Mouse (Mus musculus) stomach, embryonic 16.5 days (tissue): Measurements from ENCODE around the gene Crtc3. TPM values are rescaled to one million over a fixed set of nuclear protein-coding genes. Genes with fewer than 3 reads are reported as not detected.
A peak's percentile ranks its signal among the peaks of the same experiment; 100 is the strongest.

Experiments used
- ATAC-seq: fragments of 200-750 bp; cut with Nextera tagmentation; 2 replicates; pipeline ENCODE4 v1.8.0; 2017; ENCODE audit warnings: moderate number of reproducible peaks, moderate TSS enrichment; ENCODE audit not compliant: insufficient read depth, low FRiP score
- H3K27ac ChIP-seq: fragments of 300-500 bp; sonication (generic); 2 replicates; pipeline ENCODE4 v1.5.1; 2014; ENCODE audit warnings: low read length
- H3K27me3 ChIP-seq: fragments of 300-500 bp; sonication (generic); 2 replicates; pipeline ENCODE4 v1.6.1; 2014; ENCODE audit warnings: low read length, control low read depth, mixed read lengths; ENCODE audit not compliant: control insufficient read depth, insufficient read depth
- H3K36me3 ChIP-seq: fragments of 300-500 bp; sonication (generic); 2 replicates; pipeline ENCODE4 v1.6.1; 2014; ENCODE audit warnings: low read length; ENCODE audit not compliant: control insufficient read depth, insufficient read depth
- H3K4me1 ChIP-seq: fragments of 300-500 bp; sonication (generic); 2 replicates; pipeline ENCODE4 v1.6.1; 2014; ENCODE audit warnings: low read length, control low read depth, mixed read lengths; ENCODE audit not compliant: control insufficient read depth, insufficient read depth
- H3K4me2 ChIP-seq: fragments of 300-500 bp; sonication (generic); 2 replicates; pipeline ENCODE4 v1.6.1; 2014; ENCODE audit warnings: low read depth, low read length, mixed read lengths
- H3K4me3 ChIP-seq: fragments of 300-500 bp; sonication (generic); replicated peaks from 2 replicates; pipeline ENCODE4 v1.5.1; 2014; ENCODE audit warnings: mild to moderate bottlenecking, low read length
- H3K9ac ChIP-seq: fragments of 300-500 bp; sonication (generic); 2 replicates; pipeline ENCODE4 v1.6.1; 2014; ENCODE audit warnings: low read length
- H3K9me3 ChIP-seq: fragments of 300-500 bp; sonication (generic); replicated peaks from 2 replicates; pipeline ENCODE4 v1.6.1; 2016; ENCODE audit warnings: low read length, control low read depth; ENCODE audit not compliant: control insufficient read depth
- WGBS: fragments of 180-500 bp; shearing (Covaris S2); extraction: QIAGEN DNeasy Blood & Tissue Kit; methylation state at CpG from one replicate; pipeline ENCODE4 v1.1.7; 2014; 5-methylcytosine and 5-hydroxymethylcytosine counted together
- polyA plus RNA-seq: library from polyadenylated mRNA; unstranded; fragments of >200 nt; fragmentation: Nextera tagmentation; extraction: Ambion mirVana; gene quantifications from 2 replicates; pipeline ENCODE4 v1.2.1, GENCODE M21; 2015

Crtc3 gene
- polyA plus RNA-seq, 1 experiment from 2014 or later = 19.1 TPM

DNA sequence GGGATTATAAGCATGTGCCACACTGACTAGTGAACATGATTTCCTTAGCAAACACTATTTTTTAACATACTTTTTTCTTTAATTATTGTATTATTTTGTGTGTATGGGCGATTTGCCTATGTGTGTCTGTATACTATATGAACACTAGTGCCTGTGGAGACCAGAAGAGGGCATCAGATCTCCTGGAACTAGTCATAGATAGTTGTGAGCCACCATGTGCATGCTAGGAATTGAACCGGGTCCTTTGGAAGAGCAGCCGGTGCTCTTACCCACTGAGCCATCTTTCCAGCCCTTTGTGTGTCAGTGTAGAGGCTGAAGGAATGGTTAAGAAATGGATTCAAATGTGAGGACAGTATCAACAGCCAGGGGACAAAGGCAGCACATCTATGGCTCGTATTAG, 82.2 kb downstream of the Crtc3 start:
- Histone ChIP-seq H3K4me3 (no peak overlapping the region), H3K27me3 (no peaks in the 10 kb centered on the region), H3K27ac (no peak overlapping the region), H3K9me3 (no peaks in the 10 kb centered on the region), H3K4me2 (no peak overlapping the region), H3K9ac (no peak overlapping the region), H3K36me3 (no peaks in the 10 kb centered on the region), H3K4me1 (no peaks in the 10 kb centered on the region)
- no peak for ATAC-seq
- 80% methylated on average over 4 of the region's 4 CpGs for WGBS

DNA sequence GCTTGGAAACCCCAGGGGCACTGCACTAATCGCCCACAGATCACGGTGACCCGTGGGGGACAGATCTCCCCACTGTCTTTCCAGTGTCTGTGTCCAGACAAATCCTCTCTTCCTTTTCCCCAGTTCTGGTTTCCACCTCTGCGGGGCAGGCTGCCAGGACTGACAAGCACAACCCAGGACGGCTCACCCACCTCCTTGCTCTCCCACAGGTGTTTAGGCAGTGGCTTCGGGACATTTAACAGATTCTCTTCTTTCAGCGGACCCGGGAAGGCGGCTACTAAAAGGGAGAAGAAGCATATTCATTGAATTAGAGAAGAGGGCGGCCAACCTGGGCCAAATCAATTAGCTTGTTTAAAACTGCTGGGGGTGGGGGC, 83.1 kb downstream of the Crtc3 start:
- ATAC-seq = no peak
- Histone ChIP-seq H3K27me3 (no peaks in the 10 kb centered on the region), H3K9me3 (no peaks in the 10 kb centered on the region), H3K27ac (no peak overlapping the region), H3K4me1 (no peaks in the 10 kb centered on the region), H3K4me3 (no peak overlapping the region), H3K4me2 (no peak overlapping the region), H3K36me3 (no peaks in the 10 kb centered on the region), H3K9ac (no peak overlapping the region)
- 32% methylated on average over 10 of the region's 10 CpGs for WGBS

- ATAC-seq = no peak
- WGBS = 43% methylated on average over 11 of the region's 11 CpGs
These were observed 83.6 kb downstream of the Crtc3 start for GRCm38 (mm10) chr7:80604908-80605556.

GRCm38 (mm10) chr7:80602574-80602973, 86.1 kb downstream of the Crtc3 start:
- Histone ChIP-seq H3K4me2 (no peak overlapping the region), H3K4me3 (no peak overlapping the region), H3K36me3 (peaks cover 13% of the 10 kb centered on the region; the same call in 1 of the 2 replicates), H3K27ac (no peak overlapping the region), H3K9me3 (no peaks in the 10 kb centered on the region), H3K27me3 (no peaks in the 10 kb centered on the region), H3K9ac (no peak overlapping the region), H3K4me1 (no peaks in the 10 kb centered on the region)
- WGBS = 96% methylated on average over 1 of the region's 1 CpGs
- ATAC-seq = no peak

More at GRCm38 (mm10) chr7:80604908-80605556, 83.6 kb downstream of the Crtc3 start:
- Histone ChIP-seq H3K36me3 (0 out of 2 replicates have a peak, but pooled peaks cover 3% of the 10 kb centered on the region), H3K9ac (no peak overlapping the region), H3K4me1 (no peaks in the 10 kb centered on the region), H3K9me3 (no peaks in the 10 kb centered on the region), H3K4me3 (no peak overlapping the region), H3K4me2 (no peak overlapping the region), H3K27me3 (no peaks in the 10 kb centered on the region), H3K27ac (no peak overlapping the region)

- ATAC-seq = no peak
- Histone ChIP-seq H3K9ac (no peak overlapping the region), H3K4me1 (no peaks in the 10 kb centered on the region), H3K4me2 (no peak overlapping the region), H3K36me3 (peaks cover 27% of the 10 kb centered on the region), H3K27ac (no peak overlapping the region), H3K4me3 (no peak overlapping the region), H3K9me3 (no peaks in the 10 kb centered on the region), H3K27me3 (no peaks in the 10 kb centered on the region)
- WGBS = 84% methylated on average over 13 of the region's 13 CpGs
These were observed 90.2 kb downstream of the Crtc3 start for GRCm38 (mm10) chr7:80598436-80598985.

GRCm38 (mm10) chr7:80597900-80598299, 90.8 kb downstream of the Crtc3 start:
- no peak overlapping the region for H3K9ac ChIP-seq
- no peak overlapping the region for H3K27ac ChIP-seq
- no peaks in the 10 kb centered on the region for H3K4me1 ChIP-seq
- no peak overlapping the region for H3K4me3 ChIP-seq
- no peak overlapping the region for H3K4me2 ChIP-seq
- no peaks in the 10 kb centered on the region for H3K27me3 ChIP-seq
- H3K9me3 ChIP-seq = no peaks in the 10 kb centered on the region
- 91% methylated on average over 5 of the region's 5 CpGs for WGBS
- no peak for ATAC-seq
- peaks cover 28% of the 10 kb centered on the region for H3K36me3 ChIP-seq

DNA sequence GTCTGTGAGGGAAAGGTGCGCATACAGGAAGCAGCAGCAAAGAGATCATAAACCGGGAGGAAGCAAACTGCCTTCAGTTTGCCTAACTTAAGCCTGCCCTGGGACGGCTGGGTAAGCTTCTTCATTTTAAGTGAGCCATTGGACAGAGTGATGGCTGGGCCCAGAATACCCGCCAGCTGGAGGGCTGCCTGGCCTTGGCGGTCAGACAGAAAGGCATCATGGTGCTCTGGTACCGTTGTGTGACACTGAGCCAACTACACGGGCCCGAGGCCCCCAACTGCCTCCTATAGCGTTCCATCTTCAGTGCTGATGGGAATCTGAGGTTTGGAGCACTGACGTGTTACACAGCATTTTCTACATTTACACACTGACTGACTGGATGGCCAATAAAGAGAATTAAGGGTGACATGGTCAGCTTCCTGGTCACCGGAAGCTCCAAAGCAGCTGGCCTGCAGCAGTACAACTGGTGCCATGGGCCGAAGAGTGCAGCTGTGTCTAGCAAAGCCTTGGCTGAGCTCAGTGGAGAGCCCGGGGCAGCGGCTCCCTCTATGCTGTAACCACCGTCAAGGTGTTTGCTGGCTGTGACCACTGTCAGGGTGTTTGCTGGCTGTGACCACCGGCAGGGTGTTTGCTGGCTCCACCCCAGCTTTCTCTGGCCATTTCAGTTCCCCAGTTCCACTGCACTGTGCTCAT, 99.5 kb downstream of the Crtc3 start:
- 89% methylated on average over 16 of the region's 16 CpGs for WGBS
- H3K36me3 ChIP-seq = peaks cover 21% of the 10 kb centered on the region

DNA sequence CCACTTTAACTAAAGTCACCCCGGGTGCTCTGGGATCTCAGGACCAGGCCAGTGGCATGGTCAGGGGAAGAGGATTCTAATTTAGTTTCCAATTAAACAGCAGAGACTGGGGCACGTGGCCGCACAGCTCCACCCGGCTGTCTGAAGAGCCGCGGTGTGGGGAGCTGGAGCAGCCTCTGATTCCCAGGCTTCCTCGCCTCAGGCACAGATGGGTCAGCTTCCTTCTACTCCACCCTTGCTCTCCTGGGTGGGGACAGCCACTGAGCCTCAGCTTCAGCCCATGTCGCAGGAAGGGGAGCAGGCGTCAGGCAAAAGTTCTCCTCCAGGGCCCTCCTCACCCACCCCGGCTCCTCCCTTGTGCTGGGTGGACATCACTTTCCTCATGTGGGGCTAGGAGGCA, 101.0 kb downstream of the Crtc3 start:
- Histone ChIP-seq H3K4me1 (0 out of 2 replicates have a peak, but pooled peaks cover 10% of the 10 kb centered on the region), H3K36me3 (peaks cover 12% of the 10 kb centered on the region), H3K9me3 (no peaks in the 10 kb centered on the region), H3K4me2 (peak overlapping the region; percentile 39), H3K27ac (no peak overlapping the region), H3K4me3 (no peak overlapping the region), H3K9ac (peak overlapping the region; percentile 8), H3K27me3 (no peaks in the 10 kb centered on the region)
- no peak for ATAC-seq
- 25% methylated on average over 10 of the region's 10 CpGs for WGBS

More for the DNA sequence above, 99.5 kb downstream of the Crtc3 start:
- no peak overlapping the region for H3K9ac ChIP-seq
- no peak overlapping the region for H3K4me2 ChIP-seq
- 0 out of 2 replicates have a peak, but pooled peaks cover 4% of the 10 kb centered on the region for H3K4me1 ChIP-seq
- H3K4me3 ChIP-seq = no peak overlapping the region
- no peak overlapping the region for H3K27ac ChIP-seq
- H3K9me3 ChIP-seq = no peaks in the 10 kb centered on the region
- H3K27me3 ChIP-seq = no peaks in the 10 kb centered on the region
- no peak for ATAC-seq
